Mouse (Mus musculus) E14TG2a.4 (cell line): Measurements from ENCODE around the gene Atxn3.

Experiments used
- H3K27me3 ChIP-seq: 2 replicates; pipeline ENCODE4 v1.6.1; 2014; ENCODE audit warnings: low read length, control low read depth; ENCODE audit not compliant: insufficient read depth
- H3K36me3 ChIP-seq: 2 replicates; pipeline ENCODE4 v1.6.1; 2014; ENCODE audit warnings: low read length, control low read depth; ENCODE audit not compliant: insufficient read depth
- H3K4me1 ChIP-seq: replicated peaks from 2 replicates; pipeline ENCODE4 v1.6.1; 2014; ENCODE audit warnings: low read depth, low read length, control low read depth
- H3K4me3 ChIP-seq: replicated peaks from 2 replicates; pipeline ENCODE4 v1.5.1; 2014; ENCODE audit warnings: mild to moderate bottlenecking, low read length
- H3K9me3 ChIP-seq: 2 replicates; pipeline ENCODE4 v1.6.1; 2014; ENCODE audit warnings: low read length, control low read depth
- CTCF ChIP-seq: conservative IDR thresholded peaks from 2 replicates; pipeline ENCODE4 v1.5.1; 2014; ENCODE audit warnings: low read length
- NANOG ChIP-seq: IDR thresholded peaks from 2 replicates; pipeline ENCODE4 v1.6.1; 2014; ENCODE audit warnings: borderline replicate concordance, low read length, mixed read lengths
- POU5F1 ChIP-seq: IDR thresholded peaks from 2 replicates; pipeline ENCODE4 v1.6.1; 2014; ENCODE audit warnings: low read length, borderline replicate concordance

Gene Atxn3

DNA sequence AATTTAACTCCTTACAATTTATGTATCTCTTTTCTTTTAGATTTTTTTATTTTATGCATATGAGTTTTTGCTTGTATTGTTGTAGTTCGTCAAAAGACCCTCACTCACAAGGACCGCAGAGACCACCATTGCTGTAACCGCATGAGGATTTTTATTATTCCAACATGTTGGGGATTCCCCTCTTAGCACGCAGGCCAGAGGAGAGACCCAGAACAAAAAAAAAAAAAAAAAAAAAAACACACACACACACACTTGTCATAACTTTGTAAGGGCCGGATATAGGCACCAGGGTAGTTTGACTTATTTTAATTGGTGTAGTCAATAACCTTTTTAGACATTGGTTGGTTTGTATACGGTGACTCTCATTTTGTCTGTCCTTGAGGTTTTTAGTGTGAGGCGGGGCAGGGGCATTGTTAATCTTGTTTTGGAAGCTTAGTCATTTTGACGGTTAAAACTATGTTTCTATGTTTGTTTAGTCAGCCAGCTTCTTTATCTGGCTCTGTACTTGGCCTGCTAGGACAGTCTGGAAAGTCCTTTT lies 21.2 kb upstream of the Atxn3 start:
- TF ChIP-seq CTCF (no peak), NANOG (no peak), POU5F1 (no peak)
- Histone ChIP-seq H3K27me3 (no peaks in the 10 kb centered on the region), H3K4me3 (no peak overlapping the region), H3K36me3 (peaks cover 53% of the 10 kb centered on the region), H3K4me1 (peaks cover 30% of the 10 kb centered on the region), H3K9me3 (no peaks in the 10 kb centered on the region)

DNA sequence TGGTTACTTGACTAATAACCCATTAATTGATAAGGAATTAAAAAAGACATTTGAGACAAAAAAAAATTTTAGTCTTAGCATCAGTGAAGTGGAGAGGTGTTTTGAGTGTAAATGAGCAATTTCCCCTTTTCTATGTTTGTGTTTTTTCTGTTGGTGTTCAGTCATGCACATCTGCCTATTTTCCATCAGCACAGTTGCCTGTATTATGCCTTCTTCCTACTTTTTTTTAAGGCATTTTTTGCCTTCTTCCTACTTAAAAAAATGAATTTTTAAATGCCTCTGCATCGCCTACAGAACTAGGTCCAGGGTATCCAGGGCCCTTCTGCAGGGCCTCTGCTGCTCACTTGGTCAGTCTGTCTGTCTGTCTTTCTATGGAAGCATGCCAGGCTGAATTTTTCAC lies 20.5 kb upstream of the Atxn3 start:
- Histone ChIP-seq H3K4me3 (no peak overlapping the region), H3K36me3 (peaks cover 48% of the 10 kb centered on the region), H3K4me1 (peaks cover 35% of the 10 kb centered on the region), H3K27me3 (no peaks in the 10 kb centered on the region), H3K9me3 (no peaks in the 10 kb centered on the region)
- TF ChIP-seq POU5F1 (no peak), NANOG (no peak), CTCF (no peak)

DNA sequence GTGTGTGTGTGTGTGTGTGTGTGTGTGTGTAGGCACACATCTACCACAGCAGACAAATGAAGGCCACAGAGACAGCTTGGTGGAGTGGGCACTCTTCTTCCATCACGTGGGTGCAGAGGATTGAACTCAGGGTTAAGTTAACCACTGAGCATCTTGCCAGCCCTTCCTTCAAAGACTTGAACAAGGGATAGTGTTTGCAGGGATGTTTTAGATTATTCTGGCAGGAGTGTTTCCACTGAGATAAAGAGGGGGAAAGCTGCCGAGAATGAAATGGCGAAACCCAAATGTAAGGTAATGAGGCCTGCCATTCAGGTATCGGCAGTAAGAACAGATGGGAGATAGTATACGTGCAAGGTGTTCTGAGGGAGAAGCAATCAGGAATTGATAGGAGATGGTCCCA lies 20.1 kb upstream of the Atxn3 start:
- H3K27me3 ChIP-seq, result no peaks in the 10 kb centered on the region
- TF ChIP-seq CTCF (no peak), NANOG (no peak), POU5F1 (no peak)
- H3K36me3 ChIP-seq, result peaks cover 48% of the 10 kb centered on the region

DNA sequence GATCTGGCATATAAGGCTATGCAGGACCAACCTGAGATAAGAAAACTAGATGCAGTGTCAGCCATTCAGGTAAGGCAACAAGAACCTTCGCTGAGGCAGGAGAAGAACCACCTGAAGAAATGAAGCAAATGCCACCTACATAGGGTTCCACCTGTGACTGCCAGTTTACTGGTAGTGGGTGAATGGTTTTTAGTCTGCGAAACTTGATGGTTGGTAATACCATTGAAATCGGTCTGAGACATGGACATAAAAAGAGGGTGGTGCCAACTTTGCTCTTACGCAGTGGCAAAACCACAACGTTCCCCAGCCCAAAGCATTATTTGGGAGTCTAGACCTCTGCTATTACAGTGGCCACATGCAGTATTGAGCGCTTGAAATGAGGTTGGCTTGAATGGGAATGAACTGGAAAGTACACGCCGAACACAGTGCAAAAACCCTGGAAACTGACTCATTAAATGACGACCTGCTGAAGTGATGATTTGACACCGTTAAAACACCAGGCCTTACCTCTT lies 19.4 kb upstream of the Atxn3 start:
- Histone ChIP-seq H3K27me3 (no peaks in the 10 kb centered on the region), H3K4me1 (peaks cover 44% of the 10 kb centered on the region), H3K36me3 (peaks cover 46% of the 10 kb centered on the region), H3K4me3 (peak overlapping the region; percentile 95), H3K9me3 (no peaks in the 10 kb centered on the region)
- no peak for TF ChIP-seq CTCF
- no peak for TF ChIP-seq NANOG
- no peak for TF ChIP-seq POU5F1

More for the DNA sequence above, 20.1 kb upstream of the Atxn3 start:
- no peak overlapping the region for H3K4me3 ChIP-seq
- no peaks in the 10 kb centered on the region for H3K9me3 ChIP-seq
- peaks cover 38% of the 10 kb centered on the region for H3K4me1 ChIP-seq

DNA sequence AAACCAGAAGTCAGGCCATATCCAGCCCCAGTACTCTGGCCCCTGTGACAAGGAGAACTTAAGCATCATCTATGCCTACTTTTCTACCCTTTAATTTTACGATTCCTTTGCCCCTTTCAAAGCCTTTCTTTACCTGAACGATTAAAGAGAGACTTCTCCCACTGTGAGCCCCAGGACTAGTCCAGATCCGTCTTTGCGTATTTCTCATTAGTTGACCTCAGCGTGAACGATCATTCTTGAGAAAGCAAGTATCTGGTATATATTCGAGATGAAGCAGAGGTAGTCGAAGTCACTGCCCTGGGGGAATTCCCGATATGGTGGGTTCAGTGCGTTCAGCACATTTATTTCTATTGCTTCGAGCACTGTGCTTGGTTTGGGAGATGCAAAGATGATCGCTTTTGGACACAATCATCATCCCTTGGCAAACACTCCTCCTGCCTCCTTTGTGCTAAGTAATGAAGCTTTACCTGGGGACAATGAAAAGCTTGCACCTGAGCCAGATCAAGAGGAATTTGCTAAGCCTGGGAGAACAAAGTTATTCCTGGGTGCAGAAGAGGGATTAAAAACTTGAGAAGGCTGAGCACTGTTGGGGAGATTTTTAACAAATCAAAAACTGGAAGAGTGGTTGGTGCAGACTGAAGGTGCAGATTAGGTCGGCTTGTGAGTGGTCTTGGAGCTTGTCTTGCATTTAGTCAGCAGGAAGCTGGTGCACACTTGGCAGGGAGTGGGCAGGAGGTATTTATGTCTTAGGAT lies 18.8 kb upstream of the Atxn3 start:
- peaks cover 45% of the 10 kb centered on the region for H3K36me3 ChIP-seq
- H3K4me1 ChIP-seq, result peaks cover 50% of the 10 kb centered on the region
- H3K4me3 ChIP-seq, result peak overlapping the region; percentile 95
- TF ChIP-seq CTCF (no peak), POU5F1 (no peak), NANOG (no peak)
- no peaks in the 10 kb centered on the region for H3K9me3 ChIP-seq
- H3K27me3 ChIP-seq, result no peaks in the 10 kb centered on the region

DNA sequence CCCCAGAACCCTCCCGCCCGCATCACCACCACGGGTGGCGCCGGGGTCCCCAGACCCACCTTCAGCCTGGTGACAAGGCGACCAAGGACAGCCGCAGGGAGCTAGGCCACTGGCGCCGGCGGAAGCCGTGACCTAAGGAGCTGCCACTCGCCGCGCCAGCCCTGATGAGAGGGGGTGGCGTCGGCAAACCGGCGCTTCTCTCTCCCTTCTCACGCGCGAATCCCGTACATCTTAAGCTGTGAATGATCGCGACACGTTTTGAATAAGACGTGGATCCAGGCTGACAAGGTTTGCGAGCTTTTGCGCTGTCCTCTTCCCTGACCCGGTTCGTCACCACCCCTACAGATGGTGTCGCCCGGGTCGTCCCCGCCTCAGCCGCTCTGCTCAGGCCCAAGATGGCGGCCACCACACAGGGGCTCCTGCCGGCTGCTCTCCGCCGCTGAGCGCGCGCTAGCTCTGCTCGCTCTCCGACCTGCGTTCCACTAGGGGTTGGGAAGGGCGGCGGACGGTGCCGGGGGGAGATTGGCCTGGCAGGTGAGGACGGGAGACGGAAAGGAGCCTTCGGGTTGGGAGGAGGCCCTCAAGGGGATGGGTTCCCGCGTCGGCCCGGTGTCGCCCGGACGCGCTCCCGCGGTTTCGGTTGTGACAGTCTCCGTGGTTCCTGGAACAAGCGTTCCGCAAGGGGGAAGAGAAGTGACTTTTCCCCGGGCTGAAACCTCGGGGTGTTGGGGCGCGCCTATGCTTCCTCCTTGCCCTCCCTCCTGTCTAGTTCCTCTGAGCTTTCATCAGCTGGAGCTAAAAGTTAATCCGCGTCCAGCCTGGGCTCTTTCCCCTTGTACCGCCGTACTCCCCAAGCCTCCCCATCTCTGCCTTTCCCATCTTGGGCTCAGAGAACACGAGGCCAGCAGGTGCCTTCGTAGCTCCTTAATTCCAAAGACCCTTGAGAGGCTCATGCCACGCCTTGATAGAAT lies 17.8 kb upstream of the Atxn3 start, which contains the start of gene Cpsf2:
Gene Cpsf2, plus strand, starts transcription at position 388 of the 971 bp plus-strand sequence.
- H3K27me3 ChIP-seq, result no peaks in the 10 kb centered on the region
- no peak for TF ChIP-seq NANOG
- TF ChIP-seq POU5F1, result no peak
- TF ChIP-seq CTCF, result no peak

DNA sequence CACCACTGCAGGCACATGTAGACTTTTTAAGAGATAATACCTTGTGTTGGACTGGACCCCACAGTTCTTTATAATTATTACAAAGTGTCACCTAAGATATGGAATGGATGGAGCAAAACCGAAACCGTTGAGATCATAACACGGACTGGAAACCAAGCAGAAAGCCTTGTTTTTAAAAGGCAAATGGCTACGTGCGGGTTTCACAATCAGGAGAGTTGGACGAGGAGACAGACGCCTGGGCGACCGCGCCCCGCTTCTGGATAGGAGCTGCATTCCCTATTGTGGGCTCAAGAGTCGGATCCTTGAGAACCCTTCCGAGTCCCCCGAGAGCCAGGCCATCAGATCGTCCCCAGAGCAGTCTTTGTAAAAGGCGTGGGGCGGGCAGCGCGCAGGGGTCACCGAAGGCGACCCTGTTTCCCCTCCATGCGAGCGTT lies 17.1 kb upstream of the Atxn3 start:
- H3K36me3 ChIP-seq, result peaks cover 39% of the 10 kb centered on the region
- peak overlapping the region; percentile 95 for H3K4me3 ChIP-seq
- no peaks in the 10 kb centered on the region for H3K9me3 ChIP-seq
- peaks cover 49% of the 10 kb centered on the region for H3K4me1 ChIP-seq
- H3K27me3 ChIP-seq, result no peaks in the 10 kb centered on the region
- TF ChIP-seq NANOG (no peak), POU5F1 (no peak), CTCF (no peak)

More for the DNA sequence above, 17.8 kb upstream of the Atxn3 start, which contains the start of gene Cpsf2:
- Histone ChIP-seq H3K9me3 (no peaks in the 10 kb centered on the region), H3K4me1 (peaks cover 51% of the 10 kb centered on the region), H3K4me3 (peak within 1 kb of the TSS; percentile 95), H3K36me3 (peaks cover 41% of the 10 kb centered on the region)
